Comparison of ENCODE assay signal across 9 mouse cellular contexts in genomic region chr17:28987713-28988112, GRCm38 (mm10). TPM values are rescaled to one million over a fixed set of nuclear protein-coding genes. Genes with fewer than 3 reads are reported as not detected.
DNase-seq lines count a peak whose midpoint lies in the region; ATAC-seq and TF ChIP-seq lines count a peak whose summit lies in the region.
"Had no signal": no experiment of that assay in that cellular context is flagged by ENCODE, and none has a peak within 500 bp of the region (broad histone marks: within the 10 kb centered on the region; RNA-seq: fewer than 3 reads in every experiment).

No protein-coding gene starts in this region.

- H3K36me3 ChIP-seq in embryonic facial prominence, embryonic 14.5 days (ENCODE audit: control insufficient read depth, insufficient read depth, low read length), result peaks cover 86% of the 10 kb centered on the region

- no peaks in the 10 kb centered on the region for H3K4me1 ChIP-seq in embryonic facial prominence, embryonic 14.5 days (ENCODE audit: control insufficient read depth, insufficient read depth, low read length)

- no peak overlapping the region for H3K9ac ChIP-seq in embryonic facial prominence, embryonic 14.5 days (ENCODE audit: low read depth, low read length)

- peak; percentile 89 for TF ChIP-seq CTCF in layer of hippocampus, adult 2 months (conservative IDR thresholded peaks at IDR 0.05)
- TF ChIP-seq CTCF in Patski (IDR thresholded peaks at IDR 0.05), result peak; percentile 92

- ATAC-seq in Patski, result no peak
- no peak for ATAC-seq in embryonic facial prominence, embryonic 14.5 days (ENCODE audit: low read depth)

- CTCF ChIA-PET in Patski (lab: Charles Lee), result interaction anchor here (0.5 to 3.4 kb wide), 15 partner anchors 8 to 184 kb away, joined by 3 to 15 read pairs (median 4); partner anchors contain the start of gene Stk38

- 70% methylated on average over 4 of the region's 4 CpGs for WGBS in embryonic facial prominence, embryonic 14.5 days

- no peaks in the 10 kb centered on the region for H3K27me3 ChIP-seq in Patski
- H3K27me3 ChIP-seq in embryonic facial prominence, embryonic 14.5 days (replicated peaks; ENCODE audit: control insufficient read depth, insufficient read depth, low read length), result no peaks in the 10 kb centered on the region

- H3K4me2 ChIP-seq in embryonic facial prominence, embryonic 14.5 days (ENCODE audit: low read depth, low read length), result no peak overlapping the region

- no peaks in the 10 kb centered on the region for H3K9me3 ChIP-seq in embryonic facial prominence, embryonic 14.5 days (ENCODE audit: control insufficient read depth, low read length)

- no peak overlapping the region for H3K27ac ChIP-seq in layer of hippocampus, adult 2 months
- H3K27ac ChIP-seq in embryonic facial prominence, embryonic 14.5 days (replicated peaks; ENCODE audit: low read depth, low read length), result no peak overlapping the region

- no peak overlapping the region for H3K4me3 ChIP-seq in layer of hippocampus, adult 2 months
- no peak overlapping the region for H3K4me3 ChIP-seq in embryonic facial prominence, embryonic 14.5 days (ENCODE audit: low read depth, low read length)

- POLR2A ChIA-PET in Patski (lab: Charles Lee), result interaction anchor here (0.5 to 1.3 kb wide), 2 partner anchors 20 to 807 kb away, joined by 3 read pairs; partner anchors contain the start of gene Stk38

- no peak for DNase-seq in layer of hippocampus, adult 2 months (ENCODE audit: low spot score in 2 of 2)
- no peak for DNase-seq in layer of hippocampus, adult 8-10 months (ENCODE audit: low spot score in 2 of 2)
- peak; percentile 53 to 62 for DNase-seq in CD8-positive naive resting alpha-beta T cell, adult 2 months (ENCODE audit: low read depth in 2 of 2, low spot score in 2 of 2)
- no peak for DNase-seq in Patski (ENCODE audit: low read depth, low spot score)
- DNase-seq in embryonic facial prominence, embryonic 14.5 days (ENCODE audit: low spot score), result peak; percentile 61
- DNase-seq in lung, postnatal 4 days, result peak; percentile 41 to 59
- no peak for DNase-seq in yolk sac, embryonic 10.5 days (ENCODE audit: low spot score)
- no peak for DNase-seq in urinary bladder, postnatal 4 days (ENCODE audit: low spot score in 2 of 2)

- in situ Hi-C loops in Patski (cut with MboI; ENCODE audit: low pct_unique_long_range_greater_than_20kb), result no loop called here

RNA-seq across cellular contexts. Expression of gene Stk38, which starts 20.1 kb away (rescaled TPM):
- 10 to 100 TPM; 50.4 to 65.6 TPM for total RNA-seq in layer of hippocampus, adult 2 months (2021)
- total RNA-seq in layer of hippocampus, adult 8-10 months (2022), result 10 to 100 TPM; 56.9 to 81.7 (median 64.5) TPM
- 94.5 TPM for polyA plus RNA-seq in Patski (2021)
- 87.0 and 88.7 TPM in 2 replicates for polyA plus RNA-seq in embryonic facial prominence, embryonic 14.5 days (2014; fragmentation: Nextera tagmentation; extraction: Ambion mirVana)

RNA-seq across cellular contexts. Expression of gene Kctd20, which starts 36.0 kb away (rescaled TPM):
- 10 to 100 TPM; 58.7 to 64.4 TPM for total RNA-seq in layer of hippocampus, adult 2 months (2021)
- total RNA-seq in layer of hippocampus, adult 8-10 months (2022), result 10 to 100 TPM; 56.0 to 80.0 (median 62.1) TPM
- polyA plus RNA-seq in Patski (2021), result 38.2 TPM
- polyA plus RNA-seq in embryonic facial prominence, embryonic 14.5 days (2014; fragmentation: Nextera tagmentation; extraction: Ambion mirVana), result 79.0 and 90.7 TPM in 2 replicates

RNA-seq across cellular contexts. Expression of gene Pxt1, which starts 44.1 kb away (rescaled TPM):
- not detected for total RNA-seq in layer of hippocampus, adult 2 months (2021)
- total RNA-seq in layer of hippocampus, adult 8-10 months (2022), result not detected
- polyA plus RNA-seq in Patski (2021), result not detected
- not detected in 2 replicates for polyA plus RNA-seq in embryonic facial prominence, embryonic 14.5 days (2014; fragmentation: Nextera tagmentation; extraction: Ambion mirVana)
- total RNA-seq: heart, adult 18-20 months had no signal

RNA-seq across cellular contexts. Expression of gene Srsf3, which starts 44.7 kb away (rescaled TPM):
- 100 to 1,000 TPM; 125 to 130 TPM for total RNA-seq in layer of hippocampus, adult 2 months (2021)
- total RNA-seq in layer of hippocampus, adult 8-10 months (2022), result 100 to 1,000 TPM; 117 to 141 (median 132) TPM
- polyA plus RNA-seq in Patski (2021), result 187 TPM
- 494 and 574 TPM in 2 replicates for polyA plus RNA-seq in embryonic facial prominence, embryonic 14.5 days (2014; fragmentation: Nextera tagmentation; extraction: Ambion mirVana)

Comparison
In these comparisons a context has a peak if more than half of its experiments do, and no peak if none do; other contexts are left out.
1. DNase-seq: peak in CD8-positive naive resting alpha-beta T cell, adult 2 months (2 of 2), embryonic facial prominence, embryonic 14.5 days (single experiment) and lung, postnatal 4 days (2 of 2); none in layer of hippocampus, adult 2 months (0 of 2), layer of hippocampus, adult 8-10 months (0 of 2), Patski (single experiment), yolk sac, embryonic 10.5 days (single experiment) and urinary bladder, postnatal 4 days (0 of 2).